In genomic region chr1:183516167-183516566, GRCm38 (mm10) we compare ENCODE assay signal across 17 mouse cellular contexts.
DNase-seq lines count a peak whose midpoint lies in the region; ATAC-seq and TF ChIP-seq lines count a peak whose summit lies in the region.
"Had no signal": no experiment of that assay in that cellular context is flagged by ENCODE, and none has a peak within 500 bp of the region (broad histone marks: within the 10 kb centered on the region; RNA-seq: fewer than 3 reads in every experiment).

No protein-coding gene starts in this region.

- no peaks in the 10 kb centered on the region for H3K27me3 ChIP-seq in intestine, postnatal 0 days (replicated peaks; ENCODE audit: control insufficient read depth, insufficient read depth, low read length)
- H3K27me3 ChIP-seq in intestine, embryonic 16.5 days (replicated peaks; ENCODE audit: control insufficient read depth, insufficient read depth, low read length) = no peaks in the 10 kb centered on the region
- no peaks in the 10 kb centered on the region for H3K27me3 ChIP-seq in midbrain, embryonic 14.5 days (ENCODE audit: control insufficient read depth, insufficient read depth, low read length)
- no peaks in the 10 kb centered on the region for H3K27me3 ChIP-seq in midbrain, embryonic 15.5 days (replicated peaks)
- H3K27me3 ChIP-seq: embryonic facial prominence, embryonic 15.5 days; forebrain, embryonic 13.5 days; heart, embryonic 12.5 days; liver, embryonic 13.5 days had no signal

- H3K9me3 ChIP-seq in intestine, postnatal 0 days (ENCODE audit: control insufficient read depth) = no peaks in the 10 kb centered on the region
- H3K9me3 ChIP-seq in intestine, embryonic 16.5 days (ENCODE audit: control insufficient read depth, low read length) = no peaks in the 10 kb centered on the region
- no peaks in the 10 kb centered on the region for H3K9me3 ChIP-seq in midbrain, embryonic 14.5 days (ENCODE audit: control insufficient read depth, low read length)
- H3K9me3 ChIP-seq in midbrain, embryonic 15.5 days = no peaks in the 10 kb centered on the region
- H3K9me3 ChIP-seq: embryonic facial prominence, embryonic 15.5 days; forebrain, embryonic 13.5 days; heart, embryonic 12.5 days; liver, embryonic 13.5 days had no signal

- TF ChIP-seq CTCF in intestine, postnatal 0 days (IDR thresholded peaks at IDR 0.05; ENCODE audit: low read depth) = peak; percentile 34; the same call in 1 of the 2 replicates

- no peak overlapping the region for H3K4me3 ChIP-seq in intestine, postnatal 0 days (ENCODE audit: low read depth, low read length)
- no peak overlapping the region for H3K4me3 ChIP-seq in intestine, embryonic 16.5 days (ENCODE audit: low read length)
- H3K4me3 ChIP-seq in midbrain, embryonic 14.5 days (replicated peaks; ENCODE audit: low read depth, low read length) = no peak overlapping the region
- no peak overlapping the region for H3K4me3 ChIP-seq in midbrain, embryonic 15.5 days
- H3K4me3 ChIP-seq: embryonic facial prominence, embryonic 15.5 days; forebrain, embryonic 13.5 days; heart, embryonic 12.5 days; liver, embryonic 13.5 days had no signal

- H3K4me1 ChIP-seq in intestine, postnatal 0 days (replicated peaks; ENCODE audit: control insufficient read depth, insufficient read depth, low read length) = no peaks in the 10 kb centered on the region
- H3K4me1 ChIP-seq in intestine, embryonic 16.5 days (ENCODE audit: control insufficient read depth, insufficient read depth, low read length) = no peaks in the 10 kb centered on the region
- H3K4me1 ChIP-seq in midbrain, embryonic 14.5 days (ENCODE audit: control insufficient read depth, insufficient read depth, low read length) = peaks cover 11% of the 10 kb centered on the region
- peaks cover 13% of the 10 kb centered on the region for H3K4me1 ChIP-seq in midbrain, embryonic 15.5 days
- H3K4me1 ChIP-seq: liver, embryonic 13.5 days had no signal

- H3K4me2 ChIP-seq in intestine, postnatal 0 days (replicated peaks; ENCODE audit: low read depth) = no peak overlapping the region
- H3K4me2 ChIP-seq in intestine, embryonic 16.5 days (ENCODE audit: low read depth, low read length) = no peak overlapping the region
- H3K4me2 ChIP-seq in midbrain, embryonic 14.5 days (ENCODE audit: low read length) = no peak overlapping the region
- no peak overlapping the region for H3K4me2 ChIP-seq in midbrain, embryonic 15.5 days
- H3K4me2 ChIP-seq: embryonic facial prominence, embryonic 15.5 days; forebrain, embryonic 13.5 days; heart, embryonic 12.5 days; liver, embryonic 13.5 days had no signal

- WGBS in intestine, postnatal 0 days = 57% methylated on average over 4 of the region's 4 CpGs
- 69% methylated on average over 4 of the region's 4 CpGs for WGBS in intestine, embryonic 16.5 days
- WGBS in midbrain, embryonic 14.5 days = 75% methylated on average over 4 of the region's 4 CpGs
- WGBS in midbrain, embryonic 15.5 days = 71% methylated on average over 4 of the region's 4 CpGs

- intact Hi-C loops in gastrocnemius, postnatal 36 days (cut with DNase I) = no loop called here

- DNase-seq in cerebellum, postnatal 10 days = peak; percentile 50 to 58
- no peak for DNase-seq in cerebellum, postnatal 36 days
- peak; percentile 44 for DNase-seq in midbrain, embryonic 14.5 days
- DNase-seq in gastrocnemius, postnatal 36 days = no peak
- DNase-seq: adrenal gland, postnatal 14 days; kidney, adult 8-10 months; liver, embryonic 13.5 days; lung, postnatal 36 days; right cerebral cortex, postnatal 25 days; thymus, adult 18-20 months had no signal

- ATAC-seq in intestine, postnatal 0 days = no peak
- ATAC-seq in intestine, embryonic 16.5 days = no peak
- ATAC-seq in midbrain, embryonic 14.5 days (ENCODE audit: low FRiP score, low TSS enrichment) = no peak
- no peak for ATAC-seq in midbrain, embryonic 15.5 days (replicated peaks)
- no peak for ATAC-seq in monocyte, adult 5-6 weeks (replicated peaks; ENCODE audit: insufficient number of reproducible peaks, low FRiP score, low TSS enrichment, poor library complexity, severe bottlenecking)
- ATAC-seq: forebrain, embryonic 13.5 days had no signal

- no peak overlapping the region for H3K9ac ChIP-seq in intestine, postnatal 0 days (ENCODE audit: low read depth, low read length)
- no peak overlapping the region for H3K9ac ChIP-seq in intestine, embryonic 16.5 days (ENCODE audit: low read depth, low read length)
- H3K9ac ChIP-seq in midbrain, embryonic 14.5 days (replicated peaks; ENCODE audit: low read length) = no peak overlapping the region
- H3K9ac ChIP-seq in midbrain, embryonic 15.5 days = no peak overlapping the region
- H3K9ac ChIP-seq: embryonic facial prominence, embryonic 15.5 days; forebrain, embryonic 13.5 days; heart, embryonic 12.5 days; liver, embryonic 13.5 days had no signal

- no peak overlapping the region for H3K27ac ChIP-seq in intestine, postnatal 0 days (ENCODE audit: low read depth, low read length)
- no peak overlapping the region for H3K27ac ChIP-seq in intestine, embryonic 16.5 days (ENCODE audit: low read length)
- no peak overlapping the region for H3K27ac ChIP-seq in midbrain, embryonic 14.5 days (replicated peaks; ENCODE audit: low read depth, low read length)
- H3K27ac ChIP-seq in midbrain, embryonic 15.5 days = no peak overlapping the region
- H3K27ac ChIP-seq: embryonic facial prominence, embryonic 15.5 days; forebrain, embryonic 13.5 days; liver, embryonic 13.5 days had no signal

- no peaks in the 10 kb centered on the region for H3K36me3 ChIP-seq in intestine, postnatal 0 days (ENCODE audit: control insufficient read depth, insufficient read depth)
- H3K36me3 ChIP-seq in intestine, embryonic 16.5 days (ENCODE audit: control insufficient read depth, insufficient read depth, low read length) = no peaks in the 10 kb centered on the region
- no peaks in the 10 kb centered on the region for H3K36me3 ChIP-seq in midbrain, embryonic 14.5 days (ENCODE audit: control insufficient read depth, insufficient read depth, low read length)
- H3K36me3 ChIP-seq in midbrain, embryonic 15.5 days (replicated peaks) = no peaks in the 10 kb centered on the region
- H3K36me3 ChIP-seq: embryonic facial prominence, embryonic 15.5 days; heart, embryonic 12.5 days; liver, embryonic 13.5 days had no signal

Comparison
In these comparisons a context has a peak if more than half of its experiments do, and no peak if none do; other contexts are left out.
1. DNase-seq: peak in cerebellum, postnatal 10 days (2 of 2) and midbrain, embryonic 14.5 days (single experiment); none in cerebellum, postnatal 36 days (0 of 2) and gastrocnemius, postnatal 36 days (0 of 2).